Mouse (Mus musculus): ENCODE measurements around the gene Fam83g.
A peak's percentile ranks its signal among the peaks of the same experiment; 100 is the strongest.

The Fam83g gene

DNA sequence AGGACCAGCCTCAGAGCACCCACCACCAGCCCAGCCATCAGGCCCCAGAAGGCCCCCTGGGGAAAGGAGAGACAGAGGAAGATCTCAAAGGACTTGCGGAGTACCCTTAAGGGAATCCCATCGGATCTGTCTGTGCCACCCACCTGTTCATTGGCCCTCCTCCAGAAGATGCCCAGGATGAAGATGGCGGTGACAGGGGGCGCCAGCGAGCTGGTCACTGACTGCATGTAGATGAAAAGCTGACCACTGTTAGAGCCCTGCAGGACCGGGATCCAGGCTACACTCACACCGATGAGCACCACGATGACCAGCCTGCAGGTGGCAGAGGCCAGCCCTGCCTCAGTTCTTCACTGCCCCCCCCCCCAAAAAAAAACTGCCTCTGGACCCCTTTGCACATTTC lies 10.2 kb upstream of the Fam83g start:
- DNase-seq (ENCODE audit: low spot score in 2 of 2), result peak in 1 of 2 experiments; percentile 24

GRCm38 (mm10) chr11:61674151-61674838 lies 9.6 kb upstream of the Fam83g start:
- DNase-seq (ENCODE audit: low spot score in 2 of 2), result no peak

DNA sequence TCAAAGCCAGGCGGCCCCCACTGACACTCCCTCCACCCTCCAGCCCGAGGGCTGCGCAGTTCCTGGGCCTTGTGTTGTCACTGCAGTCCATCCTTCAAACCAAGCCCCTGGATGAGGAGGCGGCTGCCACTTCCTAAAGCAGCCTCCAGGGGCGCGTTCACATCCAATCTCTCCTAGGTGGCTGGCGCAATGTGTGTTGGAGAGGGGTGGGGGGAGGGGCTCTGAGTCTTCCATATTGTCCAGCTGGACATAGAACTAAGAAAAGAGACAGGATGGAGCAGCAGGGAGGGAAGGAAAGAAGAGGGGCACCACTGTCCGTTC lies 9.1 kb upstream of the Fam83g start:
- DNase-seq (ENCODE audit: low spot score in 2 of 2), result no peak

DNA sequence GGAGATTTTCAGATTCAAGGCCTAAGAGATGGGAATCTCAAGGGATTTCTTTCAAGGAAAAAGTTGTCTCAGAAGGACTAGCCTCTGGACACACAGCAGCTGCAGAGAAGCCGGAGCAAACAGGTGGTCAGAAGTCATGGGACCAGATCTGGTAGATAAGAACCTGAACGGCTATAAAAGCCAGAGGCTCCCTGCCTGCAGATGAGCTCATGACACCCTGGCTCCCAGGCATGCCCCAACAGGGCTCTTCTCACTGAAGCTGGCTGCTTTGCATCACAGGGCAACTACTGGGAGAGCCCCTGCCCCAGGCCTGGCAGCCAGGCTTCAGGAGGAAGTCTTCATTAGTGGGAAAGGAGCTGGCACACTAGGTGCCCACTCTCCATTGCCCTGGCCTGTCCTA lies 8.6 kb upstream of the Fam83g start:
- DNase-seq (ENCODE audit: low spot score in 2 of 2), result no peak

- no peak for DNase-seq (ENCODE audit: low spot score in 2 of 2)
Observed at GRCm38 (mm10) chr11:61676216-61676854, 7.6 kb upstream of the Fam83g start.

GRCm38 (mm10) chr11:61677709-61678108 lies 6.2 kb upstream of the Fam83g start:
- DNase-seq (ENCODE audit: low spot score in 2 of 2), result no peak

- DNase-seq (ENCODE audit: low spot score in 2 of 2), result no peak
Observed at GRCm38 (mm10) chr11:61679091-61679866, 4.6 kb upstream of the Fam83g start.

GRCm38 (mm10) chr11:61685119-61685725 lies 1.3 kb downstream of the Fam83g start:
- no peak for DNase-seq (ENCODE audit: low spot score in 2 of 2)

GRCm38 (mm10) chr11:61686141-61686540 lies 2.2 kb downstream of the Fam83g start:
- DNase-seq (ENCODE audit: low spot score in 2 of 2), result no peak

DNA sequence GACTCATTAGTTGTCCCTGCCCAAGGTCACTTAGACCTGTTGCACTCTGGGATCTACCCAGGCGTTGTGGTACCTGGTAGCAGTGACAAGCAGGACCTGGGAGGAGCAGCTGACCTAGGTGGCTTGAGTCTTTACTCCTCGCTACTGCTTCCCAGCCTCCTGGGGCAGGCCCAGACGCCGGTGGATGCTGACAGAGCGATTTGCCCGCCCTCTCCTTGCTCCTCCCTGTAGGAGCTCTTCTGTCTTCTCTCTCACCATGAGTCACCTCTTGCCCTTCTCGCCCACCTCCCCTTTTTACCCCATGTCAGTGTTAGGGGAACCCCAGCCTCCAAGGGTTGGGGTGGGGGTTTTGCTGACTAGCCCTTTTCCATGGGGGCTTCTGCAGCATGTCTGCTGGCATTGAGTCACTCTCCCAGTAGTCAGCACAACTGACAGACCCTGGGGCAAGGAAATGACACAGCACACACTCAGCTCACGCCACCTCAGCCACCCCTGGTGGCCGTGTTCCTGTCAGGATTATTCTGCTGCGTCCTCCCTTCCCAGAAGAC lies 3.1 kb downstream of the Fam83g start:
- DNase-seq (ENCODE audit: low spot score in 2 of 2), result no peak

DNA sequence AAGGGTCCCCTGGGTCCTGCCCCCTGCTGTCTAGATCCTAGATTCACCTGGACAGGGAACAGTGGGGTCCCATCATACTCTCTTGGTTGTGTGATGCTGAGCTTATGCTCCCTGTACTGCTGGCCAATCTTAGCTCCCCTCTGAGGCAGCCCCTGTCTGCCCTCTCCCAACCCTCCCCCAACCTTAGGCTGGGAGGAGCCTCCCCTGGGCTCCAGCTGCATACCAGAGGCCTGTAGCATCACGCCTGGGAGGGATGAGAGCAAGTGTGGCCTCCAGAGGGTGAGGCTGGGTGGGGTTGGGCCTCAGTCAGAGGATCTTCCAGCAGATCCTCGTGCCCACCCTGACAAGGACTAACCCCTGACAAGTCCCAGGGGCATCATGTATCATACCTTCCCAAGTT lies 3.7 kb downstream of the Fam83g start:
- no peak for DNase-seq (ENCODE audit: low spot score in 2 of 2)

- DNase-seq (ENCODE audit: low spot score in 2 of 2), result no peak
Observed at GRCm38 (mm10) chr11:61692996-61693395, 9.1 kb downstream of the Fam83g start.

DNA sequence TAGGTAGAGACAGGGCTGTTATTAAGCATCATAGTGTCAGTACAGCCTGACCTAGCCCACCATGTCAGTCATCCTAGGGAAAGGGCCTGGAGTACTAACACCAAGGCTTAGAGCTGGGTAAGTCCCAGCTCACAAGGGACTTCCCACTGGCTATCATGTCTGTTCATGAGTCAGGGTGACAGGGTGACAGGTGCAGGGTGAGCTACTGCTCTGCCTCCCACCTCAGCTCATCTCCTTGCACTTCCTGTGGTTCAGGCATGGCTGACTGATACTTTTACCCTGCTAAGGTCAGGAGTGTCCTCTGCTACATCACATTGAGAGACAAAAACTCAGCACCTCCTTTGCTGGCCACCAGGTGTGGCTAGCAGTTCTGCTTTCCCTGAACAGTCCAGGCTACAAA lies 15.0 kb downstream of the Fam83g start:
- DNase-seq (ENCODE audit: low spot score in 2 of 2), result no peak

DNA sequence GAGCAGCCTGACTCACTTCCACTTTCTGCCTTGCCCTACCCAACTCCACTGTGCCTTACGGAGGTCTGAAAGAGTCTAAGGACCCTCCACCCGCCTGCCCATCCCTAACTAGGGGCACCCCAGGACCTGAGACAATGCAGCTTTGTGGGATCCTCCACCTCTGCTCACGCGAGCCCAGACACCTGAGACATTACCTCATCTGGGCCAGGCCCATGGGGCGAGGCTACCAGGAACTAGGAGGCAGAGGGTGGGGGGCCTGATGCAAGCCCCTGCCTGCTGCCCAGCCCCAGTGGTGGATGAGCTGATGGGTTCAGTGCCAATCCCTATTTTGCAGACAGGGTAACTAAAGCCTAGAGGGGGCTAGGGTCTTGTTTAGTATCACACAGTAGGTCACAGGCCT lies 15.6 kb downstream of the Fam83g start:
- DNase-seq (ENCODE audit: low spot score in 2 of 2), result no peak

DNA sequence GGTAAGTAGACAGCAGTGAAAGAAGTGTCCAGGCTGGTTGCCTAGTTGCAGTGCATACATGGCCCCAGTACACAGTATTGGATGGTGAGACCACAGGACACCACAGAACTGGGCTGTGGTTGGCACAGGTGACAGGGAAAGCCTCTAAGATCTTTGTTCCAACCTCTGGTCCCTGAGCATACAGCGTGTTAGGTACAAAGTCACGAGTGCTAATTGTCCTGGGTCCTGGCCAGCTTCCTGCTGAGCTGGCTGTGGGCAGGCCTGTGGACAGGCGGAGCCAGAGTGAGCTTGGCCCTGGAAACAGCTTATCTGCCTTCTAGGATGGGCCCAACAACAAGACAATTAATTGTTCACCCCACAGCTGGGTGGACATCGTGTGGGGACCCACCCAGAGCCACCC lies 16.0 kb downstream of the Fam83g start:
- DNase-seq (ENCODE audit: low spot score in 2 of 2), result no peak

DNA sequence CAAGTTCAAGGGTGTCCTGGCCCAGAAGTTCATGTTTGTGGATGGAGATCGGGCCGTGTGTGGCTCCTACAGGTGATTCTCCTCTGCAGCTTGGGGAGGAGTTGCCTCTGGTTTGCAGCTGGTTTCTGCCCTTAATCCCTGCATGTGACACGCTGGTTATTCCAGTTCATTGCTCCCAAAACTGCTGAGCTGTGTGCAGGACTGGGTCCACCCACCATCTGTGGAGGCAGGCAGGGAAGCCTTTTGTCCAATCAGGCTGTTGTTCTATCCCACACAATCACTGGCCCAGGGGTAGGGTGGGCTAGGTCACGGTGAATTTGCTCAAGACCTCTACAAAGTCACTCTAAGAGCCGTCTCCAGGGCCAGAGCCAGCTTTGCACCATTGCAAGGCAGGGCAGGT lies 17.8 kb downstream of the Fam83g start:
- DNase-seq (ENCODE audit: low spot score in 2 of 2), result no peak

- no peak for DNase-seq (ENCODE audit: low spot score in 2 of 2)
Observed at GRCm38 (mm10) chr11:61702494-61702893, 18.6 kb downstream of the Fam83g start.

- no peak for DNase-seq (ENCODE audit: low spot score in 2 of 2)
Observed at GRCm38 (mm10) chr11:61705581-61705980, 21.7 kb downstream of the Fam83g start.

DNA sequence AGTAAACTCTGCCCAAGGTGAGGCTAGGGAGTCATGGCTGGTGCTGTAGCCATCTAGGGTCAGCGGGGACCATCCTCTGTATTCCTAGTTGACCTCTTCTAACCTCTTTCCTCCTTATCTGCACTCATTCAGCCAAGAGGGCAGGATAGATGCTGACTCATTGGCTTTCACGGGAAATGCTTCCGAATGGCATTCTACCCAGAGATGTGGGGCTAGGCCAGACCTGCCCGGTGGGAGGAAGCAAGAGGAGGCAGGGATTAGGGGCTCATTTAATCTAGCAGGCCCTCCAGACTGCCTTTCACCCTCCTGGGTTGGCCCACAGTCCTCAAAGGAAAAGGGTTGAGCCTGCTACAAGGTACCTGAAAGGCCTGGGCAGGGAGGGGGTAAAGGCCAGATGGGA lies 22.3 kb downstream of the Fam83g start:
- no peak for DNase-seq (ENCODE audit: low spot score in 2 of 2)

DNA sequence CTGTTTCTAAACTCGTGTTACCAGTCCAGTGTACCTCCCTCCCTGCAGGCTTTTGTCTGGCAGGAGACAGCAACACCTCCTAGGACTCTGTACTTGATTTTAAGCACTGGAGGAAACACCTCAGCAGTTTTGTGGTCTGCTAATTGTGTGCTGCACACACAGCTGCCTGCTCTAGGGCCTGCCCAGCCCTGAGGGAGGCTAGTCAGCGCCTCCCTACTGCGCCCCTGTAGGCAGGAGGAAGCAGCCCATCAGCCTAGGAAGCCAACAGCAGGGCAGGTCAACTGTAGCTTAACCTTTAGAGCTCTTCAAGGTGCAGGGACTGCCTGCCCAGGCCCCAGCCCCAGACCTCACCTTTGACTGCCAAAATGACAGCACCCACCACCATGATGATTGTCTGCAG lies 25.0 kb downstream of the Fam83g start:
- no peak for DNase-seq (ENCODE audit: low spot score in 2 of 2)

DNA sequence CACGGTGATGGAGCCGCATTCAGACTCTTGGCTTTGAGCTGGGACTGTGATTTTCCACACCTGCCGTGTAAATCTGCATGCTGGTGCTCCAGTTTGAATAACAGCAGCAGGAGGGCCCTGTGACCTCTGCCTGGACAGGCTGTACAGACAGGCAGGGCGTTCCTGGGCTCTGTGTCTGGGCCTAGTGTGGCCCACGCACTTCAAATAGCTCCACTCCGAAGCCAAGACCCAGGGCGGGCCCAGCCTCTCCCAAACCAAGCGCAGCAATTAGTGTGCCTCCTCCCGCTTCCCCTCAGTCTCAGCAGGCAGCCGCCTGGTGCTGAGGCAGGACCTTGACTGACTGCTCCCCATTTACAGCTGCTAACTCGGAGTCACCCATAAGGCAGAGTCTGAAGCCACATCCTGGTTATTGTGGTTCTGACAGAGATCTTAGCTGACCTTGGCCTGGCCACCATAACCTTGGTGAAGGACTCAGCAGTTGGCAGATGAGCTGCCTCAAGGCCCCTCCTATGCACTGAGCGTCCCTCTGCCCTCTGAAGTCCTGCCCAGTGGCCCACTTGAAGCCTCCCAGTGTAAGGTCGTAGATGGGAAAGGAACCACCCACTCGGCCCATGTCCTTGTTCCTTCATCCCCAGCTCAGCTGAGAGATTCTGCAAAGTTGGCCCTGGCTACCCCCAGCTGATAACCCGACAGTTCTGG lies 29.4 kb downstream of the Fam83g start:
- DNase-seq (ENCODE audit: low spot score in 2 of 2), result no peak
